In the genomic region with DNA sequence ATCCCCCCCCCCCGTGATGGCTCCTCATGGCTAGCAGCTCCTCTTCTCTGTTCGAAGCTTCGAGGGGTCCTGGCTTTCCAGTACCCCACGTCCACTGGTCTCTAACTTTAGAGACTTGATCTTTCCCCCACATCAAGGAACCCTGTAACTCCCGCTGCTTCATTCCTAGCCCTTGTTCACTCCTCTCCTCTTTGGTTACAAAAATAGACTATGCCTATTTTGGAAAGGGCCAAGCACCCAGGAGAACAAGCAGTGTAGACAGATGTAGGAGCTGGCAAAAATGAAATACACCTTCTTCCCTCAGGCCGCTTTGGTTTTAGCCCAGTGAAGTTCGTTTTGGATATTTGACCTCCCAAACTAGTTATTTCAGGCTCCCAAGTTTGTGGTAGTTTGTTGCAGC, we compare ENCODE assay signal across 10 mouse cellular contexts.
"Had no signal": no experiment of that assay in that cellular context is flagged by ENCODE, and none has a peak within 500 bp of the region (broad histone marks: within the 10 kb centered on the region; RNA-seq: fewer than 3 reads in every experiment).

No protein-coding gene starts in this region.

- H3K4me1 ChIP-seq: limb, embryonic 15.5 days; liver, embryonic 13.5 days; megakaryocyte, embryonic 14.5 days had no signal

- H3K4me3 ChIP-seq: left cerebral cortex, adult 2 months; limb, embryonic 15.5 days; liver, embryonic 13.5 days; lung, embryonic 15.5 days; megakaryocyte, embryonic 14.5 days; midbrain, embryonic 12.5 days had no signal

- DNase-seq: liver, embryonic 13.5 days; liver, postnatal 0 days; lung, postnatal 4 days; right cerebral cortex, postnatal 14 days; thymus, postnatal 36 days had no signal

- H3K9me3 ChIP-seq: limb, embryonic 15.5 days; liver, embryonic 13.5 days; lung, embryonic 15.5 days; midbrain, embryonic 12.5 days had no signal

- H3K9ac ChIP-seq: limb, embryonic 15.5 days; liver, embryonic 13.5 days; liver, postnatal 0 days; lung, embryonic 15.5 days; midbrain, embryonic 12.5 days had no signal

- H3K4me2 ChIP-seq: limb, embryonic 15.5 days; liver, embryonic 13.5 days; lung, embryonic 15.5 days; midbrain, embryonic 12.5 days had no signal

- H3K36me3 ChIP-seq: limb, embryonic 15.5 days; liver, embryonic 13.5 days; lung, embryonic 15.5 days; midbrain, embryonic 12.5 days had no signal

- H3K27me3 ChIP-seq: limb, embryonic 15.5 days; liver, embryonic 13.5 days; lung, embryonic 15.5 days; midbrain, embryonic 12.5 days had no signal

- H3K27ac ChIP-seq: left cerebral cortex, adult 2 months; limb, embryonic 15.5 days; liver, embryonic 13.5 days; lung, embryonic 15.5 days; midbrain, embryonic 12.5 days had no signal

- ATAC-seq: liver, postnatal 0 days had no signal
